Mouse (Mus musculus) limb, embryonic 15.5 days (tissue): ENCODE data around the gene Plcg2. TPM values are rescaled to one million over a fixed set of nuclear protein-coding genes. Genes with fewer than 3 reads are reported as not detected.

Source experiments
- ATAC-seq: fragments of 200-750 bp; cut with Nextera tagmentation; 2 replicates; pipeline ENCODE4 v1.8.0; 2017; ENCODE audit warnings: low read depth, moderate TSS enrichment; ENCODE audit not compliant: insufficient number of reproducible peaks, low FRiP score, low TSS enrichment
- H3K27ac ChIP-seq: fragments of 300-500 bp; sonication (generic); 2 replicates; pipeline ENCODE4 v1.5.1; 2015; ENCODE audit warnings: moderate library complexity, mild to moderate bottlenecking, inconsistent platforms
- H3K27me3 ChIP-seq: fragments of 300-500 bp; sonication (generic); 2 replicates; pipeline ENCODE4 v1.6.1; 2015; ENCODE audit warnings: inconsistent platforms
- H3K36me3 ChIP-seq: fragments of 300-500 bp; sonication (generic); 2 replicates; pipeline ENCODE4 v1.6.1; 2015; ENCODE audit warnings: inconsistent platforms
- H3K4me1 ChIP-seq: fragments of 300-500 bp; sonication (generic); 2 replicates; pipeline ENCODE4 v1.6.1; 2015; ENCODE audit warnings: inconsistent platforms
- H3K4me2 ChIP-seq: fragments of 300-500 bp; sonication (generic); 2 replicates; pipeline ENCODE4 v1.6.1; 2015; ENCODE audit warnings: mild to moderate bottlenecking, inconsistent platforms
- H3K4me3 ChIP-seq: fragments of 300-500 bp; sonication (generic); 2 replicates; pipeline ENCODE4 v1.5.1; 2015; ENCODE audit warnings: mild to moderate bottlenecking, inconsistent platforms
- H3K9ac ChIP-seq: fragments of 300-500 bp; sonication (generic); 2 replicates; pipeline ENCODE4 v1.6.1; 2015; ENCODE audit warnings: inconsistent platforms
- H3K9me3 ChIP-seq: fragments of 300-500 bp; sonication (generic); 2 replicates; pipeline ENCODE4 v1.6.1; 2016; ENCODE audit warnings: inconsistent platforms
- WGBS: fragments of 180-500 bp; shearing (Covaris S2); methylation state at CpG from one replicate; pipeline ENCODE4 v1.1.7; 2015; 5-methylcytosine and 5-hydroxymethylcytosine counted together
- polyA plus RNA-seq: library from polyadenylated mRNA; unstranded; fragments of >200 nt; fragmentation: Nextera tagmentation; extraction: Ambion mirVana; gene quantifications from 2 replicates; pipeline ENCODE4 v1.2.1, GENCODE M21; 2015

Gene Plcg2
- polyA plus RNA-seq = 3.8 and 4.6 TPM in 2 replicates

DNA sequence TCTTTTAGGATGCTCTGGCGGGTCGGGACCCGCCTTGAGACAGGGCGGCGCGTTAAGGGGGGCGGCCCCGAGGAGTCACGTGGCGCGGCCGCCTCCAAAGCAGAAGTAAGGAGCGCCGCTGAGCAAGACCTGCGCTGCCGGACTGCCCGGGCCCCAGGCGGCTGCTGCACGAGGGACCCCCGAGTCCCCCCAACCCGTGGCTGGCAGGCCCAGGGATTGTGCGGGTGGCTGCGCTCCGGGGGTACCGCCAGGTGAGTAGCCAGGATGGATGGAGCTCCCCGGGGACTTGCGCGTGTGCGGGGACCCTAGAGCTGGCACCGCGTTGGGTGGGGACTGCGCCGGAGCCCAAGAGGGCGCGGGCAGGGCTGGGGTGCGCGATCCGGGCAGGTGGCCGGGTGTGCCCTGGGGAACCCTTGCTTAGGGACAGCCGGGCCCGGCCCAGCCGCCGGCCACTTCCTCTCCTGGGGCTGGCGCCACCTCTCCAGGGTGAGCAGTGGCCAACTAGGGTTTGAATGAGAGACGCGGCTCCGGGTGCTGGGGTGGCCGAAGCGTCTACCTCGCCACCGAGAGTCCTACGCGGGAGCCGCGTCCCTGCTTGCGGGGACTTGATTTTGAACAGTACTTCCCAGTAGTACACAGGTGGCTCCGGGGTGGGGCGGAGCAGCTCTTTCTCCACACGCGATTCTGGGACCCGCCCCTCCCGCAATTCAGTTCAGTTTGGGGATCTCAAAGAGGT lies at the start of gene Plcg2:
Plcg2 (plus strand) TSS at position 113 of the 736 bp plus-strand sequence.
- no peak within 1 kb of the TSS for H3K27ac ChIP-seq

DNA sequence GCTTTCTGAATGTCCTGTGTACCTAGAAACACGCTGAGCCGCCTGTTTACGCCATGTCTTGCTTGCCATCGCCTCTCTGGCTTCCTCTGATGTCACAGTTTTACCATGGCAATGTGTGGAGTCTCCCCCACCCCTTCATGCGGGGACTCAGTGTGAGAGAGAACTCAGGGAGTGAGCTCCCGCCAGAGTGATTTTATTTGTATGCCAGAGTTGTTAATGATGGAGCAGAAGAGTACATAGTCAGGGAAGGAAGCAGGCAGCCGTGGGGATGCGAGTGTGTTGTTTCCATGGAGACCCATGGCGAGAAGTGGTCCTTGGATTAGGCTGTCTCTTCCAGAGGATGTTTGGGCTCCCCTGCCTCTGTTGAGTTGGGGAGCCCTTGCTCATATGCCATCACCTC lies 47.0 kb upstream of the Plcg2 start:
- 83% methylated on average over 9 of the region's 9 CpGs for WGBS
- H3K27me3 ChIP-seq = no peaks in the 10 kb centered on the region
- no peak overlapping the region for H3K4me2 ChIP-seq
- no peak overlapping the region for H3K27ac ChIP-seq
- no peak overlapping the region for H3K9ac ChIP-seq
- no peak overlapping the region for H3K4me3 ChIP-seq
- ATAC-seq = no peak
- peaks cover 5% of the 10 kb centered on the region for H3K4me1 ChIP-seq
- H3K9me3 ChIP-seq = no peaks in the 10 kb centered on the region
- peaks cover 84% of the 10 kb centered on the region for H3K36me3 ChIP-seq

More for the DNA sequence above, at the start of gene Plcg2:
- H3K4me2 ChIP-seq = peak within 1 kb of the TSS; percentile 99
- H3K36me3 ChIP-seq = no peaks in the 10 kb centered on the region
- peaks cover 29% of the 10 kb centered on the region for H3K27me3 ChIP-seq
- WGBS = under 1% methylated on average over 62 of the region's 62 CpGs
- peak within 1 kb of the TSS; percentile 56 for H3K4me3 ChIP-seq
- H3K9ac ChIP-seq = peak within 1 kb of the TSS; percentile 37
- H3K9me3 ChIP-seq = no peaks in the 10 kb centered on the region
- ATAC-seq = no peak
- peaks cover 17% of the 10 kb centered on the region for H3K4me1 ChIP-seq

DNA sequence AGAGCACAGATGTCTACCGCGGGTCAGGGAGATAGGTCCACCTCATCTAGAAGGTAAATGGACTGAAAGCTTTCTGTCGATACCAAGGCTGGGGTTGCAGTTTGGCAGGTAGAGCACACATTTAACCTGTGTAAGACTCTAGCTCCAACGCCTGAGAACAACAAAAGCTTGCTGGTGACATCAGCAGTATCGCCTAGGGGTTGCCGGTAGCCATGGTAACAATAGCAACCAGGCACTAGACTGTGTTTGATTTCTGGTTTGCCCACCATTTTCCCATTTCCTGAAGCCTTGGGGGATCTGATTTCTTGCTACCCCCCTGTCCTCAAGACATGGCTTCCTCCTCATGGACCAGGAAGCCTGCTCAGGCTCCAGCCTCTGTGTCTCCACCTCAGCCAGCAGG lies 44.1 kb upstream of the Plcg2 start:
- no peak for ATAC-seq
- Histone ChIP-seq H3K27me3 (no peaks in the 10 kb centered on the region), H3K36me3 (peaks cover 89% of the 10 kb centered on the region), H3K27ac (no peak overlapping the region), H3K9ac (no peak overlapping the region), H3K4me2 (no peak overlapping the region), H3K4me3 (no peak overlapping the region), H3K9me3 (no peaks in the 10 kb centered on the region), H3K4me1 (no peaks in the 10 kb centered on the region)
- 89% methylated on average over 6 of the region's 6 CpGs for WGBS

DNA sequence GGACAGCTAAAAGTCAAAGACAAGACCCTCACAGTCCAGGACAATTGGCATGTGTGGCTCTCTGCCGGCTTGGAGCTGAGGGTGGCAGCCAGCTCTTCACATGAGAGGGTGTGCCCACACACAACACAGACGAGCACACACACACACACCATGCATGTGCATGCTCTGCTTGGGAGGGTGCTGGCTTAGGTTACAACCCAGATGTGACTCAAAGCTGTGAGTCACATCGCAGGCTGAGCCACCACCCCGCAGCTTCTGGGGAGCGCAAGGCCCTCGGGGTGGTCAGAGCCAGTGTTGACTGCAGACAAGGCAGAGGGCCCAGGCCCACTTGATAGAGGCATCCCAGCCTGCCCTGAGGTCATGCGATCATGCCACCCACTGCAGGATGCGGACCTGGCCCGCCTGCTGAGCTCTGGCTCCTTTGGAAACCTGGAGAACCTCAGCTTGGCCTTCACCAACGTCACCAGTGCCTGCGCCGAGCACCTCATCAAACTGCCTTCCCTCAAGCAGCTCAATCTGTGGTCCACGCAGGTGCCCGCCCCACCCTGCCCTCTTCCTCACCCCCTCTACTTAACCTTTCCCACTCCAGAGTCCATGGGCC lies 43.5 kb upstream of the Plcg2 start:
- Histone ChIP-seq H3K9ac (no peak overlapping the region), H3K4me1 (no peaks in the 10 kb centered on the region), H3K27ac (no peak overlapping the region), H3K4me3 (no peak overlapping the region), H3K4me2 (no peak overlapping the region), H3K27me3 (no peaks in the 10 kb centered on the region), H3K9me3 (no peaks in the 10 kb centered on the region), H3K36me3 (peaks cover 87% of the 10 kb centered on the region)
- no peak for ATAC-seq
- 89% methylated on average over 14 of the region's 14 CpGs for WGBS

DNA sequence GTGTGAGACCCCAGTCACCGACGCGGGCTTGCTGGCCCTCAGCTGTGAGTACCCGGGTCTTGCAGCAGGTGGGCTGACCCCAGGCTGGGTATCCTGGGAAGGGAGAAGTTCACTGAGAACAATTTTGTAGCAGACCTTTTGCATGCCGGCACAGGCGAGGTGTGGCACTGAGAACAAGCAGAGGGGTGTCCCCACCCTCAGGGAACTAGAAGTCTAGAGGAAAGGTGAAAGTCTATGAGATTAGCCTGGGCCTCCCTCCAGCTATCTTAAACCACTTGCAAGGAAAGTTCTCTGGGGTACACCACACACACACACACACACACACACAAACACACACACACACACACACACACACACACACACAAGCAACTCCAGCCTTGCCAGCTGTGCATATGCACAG lies 42.4 kb upstream of the Plcg2 start:
- H3K9ac ChIP-seq = no peak overlapping the region
- no peak overlapping the region for H3K4me2 ChIP-seq
- H3K36me3 ChIP-seq = peaks cover 86% of the 10 kb centered on the region
- WGBS = 91% methylated on average over 6 of the region's 6 CpGs
- no peaks in the 10 kb centered on the region for H3K4me1 ChIP-seq
- H3K4me3 ChIP-seq = no peak overlapping the region
- no peaks in the 10 kb centered on the region for H3K9me3 ChIP-seq
- H3K27ac ChIP-seq = no peak overlapping the region
- ATAC-seq = no peak
- no peaks in the 10 kb centered on the region for H3K27me3 ChIP-seq

DNA sequence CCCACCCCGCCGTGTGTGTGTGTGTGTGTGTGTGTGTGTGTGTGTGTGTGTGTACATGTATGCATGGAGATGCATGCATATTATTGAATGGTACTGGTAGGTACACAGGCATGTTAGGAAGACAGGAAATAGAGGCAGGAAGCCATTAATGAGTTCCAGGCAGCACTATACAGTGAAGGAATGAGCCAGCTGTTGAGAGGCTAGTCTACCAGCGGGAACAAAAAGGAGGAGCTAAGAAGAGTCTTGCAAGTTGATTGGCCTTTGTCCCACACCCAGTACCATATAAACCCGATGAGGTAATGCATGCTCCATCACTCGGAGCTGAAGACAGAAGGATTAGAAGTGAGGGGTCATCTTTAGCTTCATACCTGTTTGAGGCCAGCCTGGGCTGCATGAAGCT lies 39.7 kb upstream of the Plcg2 start:
- no peak overlapping the region for H3K4me3 ChIP-seq
- no peaks in the 10 kb centered on the region for H3K27me3 ChIP-seq
- 46% methylated on average over 5 of the region's 5 CpGs for WGBS
- peaks cover 60% of the 10 kb centered on the region for H3K36me3 ChIP-seq
- no peaks in the 10 kb centered on the region for H3K4me1 ChIP-seq
- no peak overlapping the region for H3K4me2 ChIP-seq
- H3K27ac ChIP-seq = peak overlapping the region; percentile 50
- peak; percentile 33; the same call in 1 of the 2 replicates for ATAC-seq
- no peak overlapping the region for H3K9ac ChIP-seq
- H3K9me3 ChIP-seq = no peaks in the 10 kb centered on the region

DNA sequence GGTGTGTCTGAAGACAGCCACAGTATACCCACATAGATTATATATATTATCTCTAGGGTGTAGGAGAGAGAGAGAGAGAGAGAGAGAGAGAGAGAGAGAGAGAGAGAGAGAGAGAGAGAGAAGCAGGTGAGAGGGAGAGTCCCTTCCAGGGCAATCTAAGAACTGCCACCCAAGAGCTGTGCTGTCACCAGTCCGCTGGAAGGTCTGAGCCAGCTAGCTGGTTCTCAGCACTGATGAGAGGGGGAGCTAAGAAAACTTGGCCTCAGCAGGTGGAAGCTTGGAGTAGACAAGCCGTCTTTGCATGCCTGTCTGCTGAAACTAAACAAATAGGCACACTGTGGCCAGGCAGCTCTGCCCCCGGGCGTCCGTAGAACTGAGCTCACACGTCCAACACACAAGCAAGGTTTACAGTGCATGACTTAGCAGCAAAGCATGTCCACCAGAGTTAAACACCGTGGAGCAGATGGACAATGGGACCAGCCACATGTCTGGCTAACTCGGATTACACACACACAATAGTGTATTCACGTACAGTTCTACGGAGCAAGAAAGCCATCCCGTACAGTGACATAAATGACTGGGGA lies 35.3 kb upstream of the Plcg2 start:
- Histone ChIP-seq H3K4me3 (no peak overlapping the region), H3K27me3 (no peaks in the 10 kb centered on the region), H3K9ac (no peak overlapping the region), H3K9me3 (no peaks in the 10 kb centered on the region), H3K4me1 (peaks cover 4% of the 10 kb centered on the region), H3K27ac (no peak overlapping the region), H3K36me3 (peaks cover 17% of the 10 kb centered on the region), H3K4me2 (no peak overlapping the region)
- WGBS = 74% methylated on average over 11 of the region's 11 CpGs
- no peak for ATAC-seq

DNA sequence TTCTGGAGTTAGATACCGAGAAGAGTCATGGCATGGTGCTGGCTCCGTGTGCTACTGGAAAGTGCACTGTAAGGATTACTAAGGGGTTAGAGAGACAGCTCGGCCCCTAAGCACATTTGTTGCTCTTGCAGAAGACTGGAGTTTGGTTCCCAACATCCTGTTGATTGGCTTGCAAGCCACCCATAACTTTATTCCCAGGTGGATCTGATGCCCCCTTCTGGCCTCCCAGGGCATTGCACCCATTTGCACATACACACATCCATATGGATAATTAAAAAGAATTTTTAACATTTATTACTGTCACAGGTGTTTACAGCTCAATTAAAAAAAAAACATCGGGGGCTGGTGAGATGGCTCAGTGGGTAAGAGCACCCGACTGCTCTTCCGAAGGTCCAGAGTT lies 33.6 kb upstream of the Plcg2 start:
- WGBS = 91% methylated on average over 6 of the region's 6 CpGs
- peaks cover 8% of the 10 kb centered on the region; the same call in 1 of the 2 replicates for H3K36me3 ChIP-seq
- no peak overlapping the region for H3K9ac ChIP-seq
- no peak overlapping the region for H3K4me3 ChIP-seq
- no peak overlapping the region for H3K27ac ChIP-seq
- no peaks in the 10 kb centered on the region for H3K9me3 ChIP-seq
- no peaks in the 10 kb centered on the region for H3K27me3 ChIP-seq
- H3K4me1 ChIP-seq = peaks cover 4% of the 10 kb centered on the region
- H3K4me2 ChIP-seq = no peak overlapping the region
- no peak for ATAC-seq

DNA sequence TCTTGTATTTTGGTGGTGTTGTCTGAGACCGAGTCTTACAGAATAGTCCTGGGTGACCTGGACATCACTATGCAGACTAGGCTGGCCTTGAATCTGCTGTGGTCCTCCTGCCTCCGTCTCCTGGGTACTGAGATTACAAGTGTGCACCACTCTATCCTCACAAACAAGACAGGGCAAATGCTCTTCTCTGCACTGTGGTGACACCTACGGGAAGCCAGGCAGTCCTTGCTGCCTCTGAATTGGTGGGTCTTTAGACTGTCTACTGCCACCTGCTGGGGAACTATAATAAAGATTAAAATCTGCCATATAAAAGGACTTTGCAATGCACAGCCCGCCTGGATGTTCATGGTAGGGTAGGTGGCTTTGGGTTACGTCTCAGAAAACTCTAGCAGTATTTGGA lies 32.8 kb upstream of the Plcg2 start:
- WGBS = 33% methylated on average over 5 of the region's 5 CpGs
- peaks cover 4% of the 10 kb centered on the region; the same call in 1 of the 2 replicates for H3K36me3 ChIP-seq
- H3K27me3 ChIP-seq = no peaks in the 10 kb centered on the region
- no peak overlapping the region for H3K4me3 ChIP-seq
- no peaks in the 10 kb centered on the region for H3K9me3 ChIP-seq
- H3K4me1 ChIP-seq = peaks cover 10% of the 10 kb centered on the region
- ATAC-seq = peak; percentile 66; the same call in 1 of the 2 replicates
- no peak overlapping the region for H3K4me2 ChIP-seq
- no peak overlapping the region for H3K27ac ChIP-seq
- no peak overlapping the region for H3K9ac ChIP-seq

DNA sequence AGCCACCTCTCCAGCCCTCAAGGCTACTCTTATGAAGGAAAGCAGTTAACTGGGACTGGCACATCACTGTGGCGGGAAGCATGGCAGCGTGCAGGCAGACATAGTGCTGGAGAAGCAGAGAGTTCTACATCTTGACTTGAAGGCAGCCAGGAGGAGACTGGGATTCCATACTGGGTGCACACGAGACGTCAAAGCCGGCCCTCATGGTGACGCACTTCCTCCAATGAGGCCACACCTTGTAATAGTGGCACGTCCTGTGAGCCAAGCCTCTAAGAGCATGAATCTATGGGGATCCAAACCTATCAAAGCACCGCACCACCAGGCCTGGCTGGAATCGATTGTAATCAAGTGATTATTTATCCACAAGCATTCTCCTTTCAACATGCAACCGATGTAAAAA lies 30.6 kb upstream of the Plcg2 start:
- Histone ChIP-seq H3K27me3 (no peaks in the 10 kb centered on the region), H3K4me1 (peaks cover 19% of the 10 kb centered on the region), H3K4me2 (no peak overlapping the region), H3K4me3 (no peak overlapping the region), H3K9ac (no peak overlapping the region), H3K27ac (no peak overlapping the region), H3K36me3 (no peaks in the 10 kb centered on the region), H3K9me3 (no peaks in the 10 kb centered on the region)
- no peak for ATAC-seq
- 82% methylated on average over 10 of the region's 10 CpGs for WGBS

DNA sequence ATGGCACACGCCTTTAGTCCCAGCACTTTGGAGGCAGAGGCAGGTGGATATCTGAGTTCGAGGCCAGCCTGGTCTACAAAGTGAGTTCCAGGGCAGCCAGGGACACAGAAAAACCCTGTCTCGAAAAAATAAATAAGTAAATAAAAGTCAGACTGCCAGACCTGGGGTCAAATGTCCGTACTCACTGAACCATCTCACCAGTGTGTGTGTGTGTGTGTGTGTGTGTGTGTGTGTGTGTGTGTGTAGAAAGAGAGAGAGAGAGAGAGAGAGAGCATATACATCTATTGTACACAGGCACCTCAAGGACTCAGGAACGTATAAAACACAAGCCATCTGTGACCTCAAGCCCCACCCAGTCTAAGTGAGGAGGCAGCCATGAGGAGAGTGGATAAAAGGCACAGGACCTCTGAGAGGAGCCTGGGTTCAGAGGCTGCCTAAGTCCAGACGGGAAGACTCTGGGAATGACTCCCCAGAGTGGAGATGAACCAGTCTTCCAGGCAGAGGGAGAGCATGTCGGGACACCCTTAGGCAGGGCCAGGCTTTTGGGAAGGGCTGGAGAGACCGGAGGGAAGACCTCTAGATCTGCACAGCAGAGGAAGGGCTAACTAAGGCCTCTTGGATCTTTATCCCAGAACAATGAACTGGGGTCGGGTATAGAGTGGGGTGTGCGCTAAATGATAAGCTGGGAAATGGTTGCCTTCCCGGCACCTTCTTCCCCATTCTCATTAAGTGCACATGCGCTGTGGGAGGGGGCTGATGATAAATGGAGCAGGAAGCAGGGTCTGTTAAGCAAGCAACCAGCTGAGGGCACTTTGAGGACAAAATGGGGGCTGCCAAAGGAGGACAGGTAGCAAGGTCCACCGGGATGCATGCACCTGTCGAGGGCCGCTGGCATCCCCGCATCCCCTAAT lies 28.4 kb upstream of the Plcg2 start:
- no peaks in the 10 kb centered on the region for H3K27me3 ChIP-seq
- no peaks in the 10 kb centered on the region for H3K36me3 ChIP-seq
- H3K27ac ChIP-seq = 0 out of 2 replicates have a peak overlapping the region, but pooled peaks have one; percentile 11
- peak overlapping the region; percentile 26 for H3K4me3 ChIP-seq
- H3K4me2 ChIP-seq = peak overlapping the region; percentile 50
- ATAC-seq = no peak
- H3K4me1 ChIP-seq = peaks cover 19% of the 10 kb centered on the region
- no peaks in the 10 kb centered on the region for H3K9me3 ChIP-seq
- 32% methylated on average over 16 of the region's 16 CpGs for WGBS
- no peak overlapping the region for H3K9ac ChIP-seq
